Mouse (Mus musculus) lung, postnatal 0 days (tissue): ENCODE measurements around the gene Cyp17a1.

ENCODE experiments used
- CTCF ChIP-seq: IDR thresholded peaks from 2 replicates; pipeline ENCODE4 v1.5.1; 2016; ENCODE audit warnings: antibody characterized with exemption, mild to moderate bottlenecking
- EP300 ChIP-seq: IDR thresholded peaks from 2 replicates; pipeline ENCODE4 v1.6.1; 2016; ENCODE audit warnings: antibody characterized with exemption, mild to moderate bottlenecking, control low read depth

DNA sequence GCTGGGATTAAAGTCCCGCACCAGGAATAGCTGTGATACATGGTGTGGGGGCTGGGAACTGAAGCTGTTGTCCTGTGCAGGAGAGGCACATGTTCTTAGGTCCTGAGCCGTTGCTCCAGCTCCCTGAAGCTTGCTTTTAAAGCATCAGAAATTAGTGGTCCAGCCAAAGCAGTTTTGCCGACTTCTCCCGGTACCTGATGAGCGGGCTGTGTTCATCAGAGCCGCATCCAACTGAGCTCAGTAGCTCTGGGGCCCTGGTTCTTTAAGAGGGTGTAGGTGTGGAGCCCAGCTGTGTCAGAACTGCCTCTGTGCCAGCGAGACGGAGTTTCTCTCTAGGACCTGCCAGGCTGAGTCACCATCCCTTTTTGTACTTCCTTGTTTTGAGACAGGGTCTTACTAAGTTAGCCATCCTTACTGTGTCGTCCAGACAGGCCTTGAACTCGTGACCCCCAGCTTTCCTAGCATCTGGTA, 26.1 kb upstream of the Cyp17a1 start:
- no peak for TF ChIP-seq CTCF
- TF ChIP-seq EP300, result no peak
